In genomic region chr11:69657462-69657881, GRCm38 (mm10) we compare ENCODE assay signal across 20 mouse cellular contexts. TPM values are rescaled to one million over a fixed set of nuclear protein-coding genes. Genes with fewer than 3 reads are reported as not detected.
DNase-seq lines count a peak whose midpoint lies in the region; ATAC-seq and TF ChIP-seq lines count a peak whose summit lies in the region.
"Had no signal": no experiment of that assay in that cellular context is flagged by ENCODE, and none has a peak within 500 bp of the region (broad histone marks: within the 10 kb centered on the region; RNA-seq: fewer than 3 reads in every experiment).

No protein-coding gene starts in this region.

- H3K4me2 ChIP-seq in intestine, embryonic 14.5 days (ENCODE audit: low read length), result no peak overlapping the region
- H3K4me2 ChIP-seq in intestine, embryonic 16.5 days (ENCODE audit: low read depth, low read length), result no peak overlapping the region
- H3K4me2 ChIP-seq in limb, embryonic 11.5 days (ENCODE audit: low read depth, severe bottlenecking), result no peak overlapping the region
- H3K4me2 ChIP-seq: forebrain, embryonic 13.5 days had no signal

- 81% methylated on average over 15 of the region's 15 CpGs for WGBS in intestine, embryonic 14.5 days
- 80% methylated on average over 15 of the region's 15 CpGs for WGBS in intestine, embryonic 16.5 days
- 85% methylated on average over 15 of the region's 15 CpGs for WGBS in limb, embryonic 11.5 days

- DNase-seq in cerebellum, adult 11-12 months, result peak; percentile 45
- DNase-seq in cerebellum, adult 11 months, result no peak
- DNase-seq in intestine, embryonic 14.5 days (ENCODE audit: low spot score), result peak; percentile 61
- DNase-seq in ES-E14 (ENCODE audit: low read depth, low spot score), result no peak
- DNase-seq in limb, embryonic 11.5 days (ENCODE audit: low spot score), result no peak
- no peak for DNase-seq in layer of hippocampus, postnatal 10 days (ENCODE audit: low spot score in 2 of 2)
- DNase-seq in retina, embryonic 14.5 days (ENCODE audit: low spot score), result no peak
- DNase-seq: right cerebral cortex, postnatal 14 days had no signal

- in situ Hi-C loops in ES-E14 (cut with MboI; ENCODE audit: low sequenced_read_pairs in 2 of 2, unreplicated experiment in 2 of 2), result loop anchor here in 1 of 2 experiments (10.0 kb wide), 1 partner anchor 57 kb away; no protein-coding TSS in a partner anchor

- H3K9me3 ChIP-seq in intestine, embryonic 14.5 days (ENCODE audit: control insufficient read depth, low read length), result no peaks in the 10 kb centered on the region
- no peaks in the 10 kb centered on the region for H3K9me3 ChIP-seq in intestine, embryonic 16.5 days (ENCODE audit: control insufficient read depth, low read length)
- no peaks in the 10 kb centered on the region for H3K9me3 ChIP-seq in ES-E14 (ENCODE audit: control insufficient read depth, insufficient read depth, low read depth, low read length)
- no peaks in the 10 kb centered on the region for H3K9me3 ChIP-seq in limb, embryonic 11.5 days (ENCODE audit: control insufficient read depth, low read length)
- H3K9me3 ChIP-seq: forebrain, embryonic 13.5 days; limb, embryonic 13.5 days had no signal

- no peak overlapping the region for H3K4me3 ChIP-seq in intestine, embryonic 14.5 days (ENCODE audit: low read depth, low read length)
- H3K4me3 ChIP-seq in intestine, embryonic 16.5 days (ENCODE audit: low read length), result no peak overlapping the region
- peak overlapping the region; percentile 50 to 76; a peak in 3 of 4 replicates for H3K4me3 ChIP-seq in ES-E14 (ENCODE audit: insufficient read depth in 1 of 2, low read depth in 1 of 2, low read length in 2 of 2, poor library complexity in 1 of 2, severe bottlenecking in 1 of 2)
- peak overlapping the region; percentile 1; the same call in 1 of the 2 replicates for H3K4me3 ChIP-seq in limb, embryonic 11.5 days (ENCODE audit: low read depth, low read length)
- H3K4me3 ChIP-seq: forebrain, embryonic 13.5 days; limb, embryonic 13.5 days had no signal

- no peak overlapping the region for H3K9ac ChIP-seq in intestine, embryonic 14.5 days (ENCODE audit: low read length)
- no peak overlapping the region for H3K9ac ChIP-seq in intestine, embryonic 16.5 days (ENCODE audit: low read depth, low read length)
- peak overlapping the region; percentile 35; the same call in 1 of the 2 replicates for H3K9ac ChIP-seq in ES-E14 (ENCODE audit: insufficient read depth, low read depth, low read length, poor library complexity, severe bottlenecking)
- no peak overlapping the region for H3K9ac ChIP-seq in limb, embryonic 11.5 days (ENCODE audit: low read length)
- H3K9ac ChIP-seq: forebrain, embryonic 13.5 days had no signal

- peaks cover 11% of the 10 kb centered on the region for H3K4me1 ChIP-seq in intestine, embryonic 14.5 days (replicated peaks; ENCODE audit: control insufficient read depth, insufficient read depth, low read length)
- peaks cover 12% of the 10 kb centered on the region for H3K4me1 ChIP-seq in intestine, embryonic 16.5 days (ENCODE audit: control insufficient read depth, insufficient read depth, low read length)
- peaks cover 3 to 14% of the 10 kb centered on the region in 2 experiments; a peak in 3 of 4 replicates for H3K4me1 ChIP-seq in ES-E14 (ENCODE audit: control insufficient read depth in 2 of 2, insufficient read depth in 2 of 2, low read length in 2 of 2, poor library complexity in 1 of 2)
- peaks cover 19% of the 10 kb centered on the region for H3K4me1 ChIP-seq in limb, embryonic 11.5 days (ENCODE audit: control insufficient read depth, insufficient read depth, low read length)

- no peak overlapping the region for H3K27ac ChIP-seq in intestine, embryonic 14.5 days (ENCODE audit: low read depth)
- no peak overlapping the region for H3K27ac ChIP-seq in intestine, embryonic 16.5 days (ENCODE audit: low read length)
- H3K27ac ChIP-seq in ES-E14 (ENCODE audit: insufficient read depth, low read depth, low read length, poor library complexity, severe bottlenecking), result peak overlapping the region; percentile 52
- H3K27ac ChIP-seq in limb, embryonic 11.5 days (replicated peaks; ENCODE audit: low read depth, low read length), result no peak overlapping the region
- H3K27ac ChIP-seq: forebrain, embryonic 13.5 days had no signal

- no peaks in the 10 kb centered on the region for H3K27me3 ChIP-seq in intestine, embryonic 14.5 days (replicated peaks; ENCODE audit: control insufficient read depth, insufficient read depth, low read length)
- H3K27me3 ChIP-seq in intestine, embryonic 16.5 days (replicated peaks; ENCODE audit: control insufficient read depth, insufficient read depth, low read length), result no peaks in the 10 kb centered on the region
- no peaks in the 10 kb centered on the region for H3K27me3 ChIP-seq in limb, embryonic 11.5 days (ENCODE audit: control insufficient read depth, insufficient read depth, low read length)
- H3K27me3 ChIP-seq: forebrain, embryonic 13.5 days; limb, embryonic 13.5 days had no signal

- peaks cover 63% of the 10 kb centered on the region for H3K36me3 ChIP-seq in intestine, embryonic 14.5 days (ENCODE audit: control insufficient read depth, insufficient read depth, low read length)
- peaks cover 14% of the 10 kb centered on the region for H3K36me3 ChIP-seq in intestine, embryonic 16.5 days (ENCODE audit: control insufficient read depth, insufficient read depth, low read length)
- H3K36me3 ChIP-seq in ES-E14 (ENCODE audit: control insufficient read depth, insufficient read depth, low read length, poor library complexity, severe bottlenecking), result peaks cover 31% of the 10 kb centered on the region
- H3K36me3 ChIP-seq in limb, embryonic 11.5 days (ENCODE audit: control insufficient read depth, insufficient read depth, low read length), result peaks cover 27% of the 10 kb centered on the region

- ATAC-seq in intestine, embryonic 14.5 days (replicated peaks; ENCODE audit: low FRiP score, low TSS enrichment, low read depth), result no peak
- ATAC-seq in intestine, embryonic 16.5 days, result no peak
- ATAC-seq in limb, embryonic 11.5 days (ENCODE audit: insufficient number of reproducible peaks, low FRiP score, low TSS enrichment, low read depth), result no peak
- ATAC-seq: forebrain, embryonic 13.5 days; intestine, postnatal 0 days; midbrain, embryonic 16.5 days had no signal

TF ChIP-seq in ES-E14, 5 proteins besides CTCF, POLR2A, EP300 and RAD21:
- no peak for TF ChIP-seq ZNF384 (IDR thresholded peaks at IDR 0.05; ENCODE audit: low read depth, low read length)

RNA-seq across cellular contexts. Expression of gene Sox15, which starts 2.4 kb away (rescaled TPM):
- 0.35 TPM in 1 of 2 replicates, not detected in the other for polyA plus RNA-seq in intestine, embryonic 14.5 days (2014; fragmentation: Nextera tagmentation; extraction: Ambion mirVana)
- not detected in 2 replicates for polyA plus RNA-seq in intestine, embryonic 16.5 days (2015; fragmentation: Nextera tagmentation; extraction: Ambion mirVana)
- 6.6 and 8.2 TPM in 2 replicates for total RNA-seq in ES-E14 (2012; rRNA removed)
- 0.17 TPM in 1 of 2 replicates, not detected in the other for polyA plus RNA-seq in limb, embryonic 11.5 days (2014; fragmentation: Nextera tagmentation; extraction: Ambion mirVana)
- not detected for total RNA-seq in layer of hippocampus, postnatal 10 days (2021)
- total RNA-seq: adrenal gland, postnatal 10 days; common myeloid progenitor, adult 5-6 weeks; layer of hippocampus, adult 18-20 months; left cerebral cortex, adult 18-20 months had no signal
- polyA plus RNA-seq: brain, embryonic 14.5 days; forebrain, embryonic 13.5 days; heart, embryonic 16.5 days; hindbrain, embryonic 11.5 days; intestine, postnatal 0 days; midbrain, embryonic 16.5 days had no signal

RNA-seq across cellular contexts. Expression of gene Mpdu1, which starts 5.0 kb away (rescaled TPM):
- polyA plus RNA-seq in intestine, embryonic 14.5 days (2014; fragmentation: Nextera tagmentation; extraction: Ambion mirVana), result 32.1 and 39.3 TPM in 2 replicates
- 68.3 and 69.9 TPM in 2 replicates for polyA plus RNA-seq in intestine, embryonic 16.5 days (2015; fragmentation: Nextera tagmentation; extraction: Ambion mirVana)
- 258 and 349 TPM in 2 replicates for total RNA-seq in ES-E14 (2012; rRNA removed)
- polyA plus RNA-seq in limb, embryonic 11.5 days (2014; fragmentation: Nextera tagmentation; extraction: Ambion mirVana), result 21.0 and 41.0 TPM in 2 replicates
- total RNA-seq in layer of hippocampus, postnatal 10 days (2021), result 10 to 100 TPM; 85.9 to 89.9 TPM

RNA-seq across cellular contexts. Expression of gene Cd68, which starts 8.5 kb away (rescaled TPM):
- polyA plus RNA-seq in intestine, embryonic 14.5 days (2014; fragmentation: Nextera tagmentation; extraction: Ambion mirVana), result 12.4 and 16.3 TPM in 2 replicates
- 14.0 and 14.7 TPM in 2 replicates for polyA plus RNA-seq in intestine, embryonic 16.5 days (2015; fragmentation: Nextera tagmentation; extraction: Ambion mirVana)
- total RNA-seq in ES-E14 (2012; rRNA removed), result 23.4 and 32.7 TPM in 2 replicates
- 3.4 and 4.5 TPM in 2 replicates for polyA plus RNA-seq in limb, embryonic 11.5 days (2014; fragmentation: Nextera tagmentation; extraction: Ambion mirVana)
- total RNA-seq in layer of hippocampus, postnatal 10 days (2021), result 10 to 100 TPM in 1 of 2 experiments, 1 to 10 TPM in 1; 8.4 to 11.5 TPM

RNA-seq across cellular contexts. Expression of gene Eif4a1, which starts 14.8 kb away (rescaled TPM):
- 645 and 692 TPM in 2 replicates for polyA plus RNA-seq in intestine, embryonic 14.5 days (2014; fragmentation: Nextera tagmentation; extraction: Ambion mirVana)
- polyA plus RNA-seq in intestine, embryonic 16.5 days (2015; fragmentation: Nextera tagmentation; extraction: Ambion mirVana), result 524 and 563 TPM in 2 replicates
- total RNA-seq in ES-E14 (2012; rRNA removed), result 1,512 and 1,948 TPM in 2 replicates
- 759 and 892 TPM in 2 replicates for polyA plus RNA-seq in limb, embryonic 11.5 days (2014; fragmentation: Nextera tagmentation; extraction: Ambion mirVana)
- total RNA-seq in layer of hippocampus, postnatal 10 days (2021), result 100 to 1,000 TPM; 492 to 501 TPM

RNA-seq across cellular contexts. Expression of gene Senp3, which starts 24.4 kb away (rescaled TPM):
- polyA plus RNA-seq in intestine, embryonic 14.5 days (2014; fragmentation: Nextera tagmentation; extraction: Ambion mirVana), result 79.1 and 90.8 TPM in 2 replicates
- 51.8 and 60.3 TPM in 2 replicates for polyA plus RNA-seq in intestine, embryonic 16.5 days (2015; fragmentation: Nextera tagmentation; extraction: Ambion mirVana)
- total RNA-seq in ES-E14 (2012; rRNA removed), result 265 and 282 TPM in 2 replicates
- polyA plus RNA-seq in limb, embryonic 11.5 days (2014; fragmentation: Nextera tagmentation; extraction: Ambion mirVana), result 125 and 127 TPM in 2 replicates
- total RNA-seq in layer of hippocampus, postnatal 10 days (2021), result 10 to 100 TPM; 88.0 to 98.7 TPM

Comparison
In these comparisons a context has a peak if more than half of its experiments do, and no peak if none do; other contexts are left out.
1. DNase-seq: peak in cerebellum, adult 11-12 months (single experiment) and intestine, embryonic 14.5 days (single experiment); none in cerebellum, adult 11 months (single experiment), ES-E14 (single experiment), limb, embryonic 11.5 days (single experiment), layer of hippocampus, postnatal 10 days (0 of 2) and retina, embryonic 14.5 days (single experiment).
2. H3K4me3 ChIP-seq: peak in ES-E14 (2 of 2) and limb, embryonic 11.5 days (single experiment); none in intestine, embryonic 14.5 days (single experiment) and intestine, embryonic 16.5 days (single experiment).